Mouse (Mus musculus) liver, embryonic 14.5 days (tissue): ENCODE results near the gene Zfp280b.

Experiments used
- CTCF ChIP-seq: IDR thresholded peaks from 2 replicates; pipeline ENCODE4 v1.5.1; 2016; ENCODE audit warnings: antibody characterized with exemption, low read depth, control low read depth
- EP300 ChIP-seq: IDR thresholded peaks from 2 replicates; pipeline ENCODE4 v1.6.1; 2016; ENCODE audit warnings: antibody characterized with exemption, low read depth

GRCm38 (mm10) chr10:76028396-76028795 is 4.1 kb upstream of the Zfp280b start:
- TF ChIP-seq CTCF (no peak), EP300 (no peak)
